Comparison of ENCODE assay signal across 8 mouse cellular contexts in the genomic region with DNA sequence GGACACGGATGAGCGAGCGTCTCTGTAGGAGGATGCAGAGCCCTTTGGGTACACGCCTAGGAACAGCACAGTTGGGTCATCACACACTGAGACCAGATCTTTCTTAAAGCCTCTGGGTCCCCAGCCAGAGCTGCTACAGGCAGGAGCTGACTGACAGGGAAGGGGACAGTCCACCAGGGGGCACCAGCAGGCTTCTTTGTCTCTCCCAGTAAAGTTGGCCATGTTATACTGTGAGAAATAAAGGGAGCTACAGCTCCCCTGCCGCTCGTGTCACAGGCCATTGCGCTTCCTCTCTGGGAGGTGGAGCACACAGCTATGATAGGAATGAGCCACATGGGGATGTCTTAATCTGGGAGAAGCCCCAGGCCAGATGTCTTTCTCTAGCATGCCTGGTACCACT. TPM values are rescaled to one million over a fixed set of nuclear protein-coding genes. Genes with fewer than 3 reads are reported as not detected.
DNase-seq lines count a peak whose midpoint lies in the region; ATAC-seq and TF ChIP-seq lines count a peak whose summit lies in the region.

No protein-coding gene starts in this region.

- H3K4me1 ChIP-seq in liver, embryonic 12.5 days: peaks cover 14% of the 10 kb centered on the region
- peaks cover 46% of the 10 kb centered on the region for H3K4me1 ChIP-seq in embryonic facial prominence, embryonic 10.5 days
- peaks cover 6% of the 10 kb centered on the region; the same call in 1 of the 2 replicates for H3K4me1 ChIP-seq in kidney, adult 2 months (ENCODE audit: control insufficient read depth, insufficient read depth, low read length)
- H3K4me1 ChIP-seq in limb, embryonic 12.5 days (replicated peaks): peaks cover 15% of the 10 kb centered on the region

- DNase-seq in liver: peak; percentile 80
- peak; percentile 91 for DNase-seq in embryonic facial prominence, embryonic 10.5 days (ENCODE audit: low spot score)
- DNase-seq in heart, adult 18-20 months: peak; percentile 84 to 93
- peak; percentile 88 for DNase-seq in kidney, adult 2 months
- DNase-seq in naive thymus-derived CD4-positive, alpha-beta T cell, adult 2 months (ENCODE audit: low read depth): peak; percentile 78
- DNase-seq in splenic B cell, adult 2 months (ENCODE audit: low read depth, low spot score): peak; percentile 73

- WGBS in liver, embryonic 12.5 days (ENCODE audit: insufficient replicate concordance): 30% methylated on average over 7 of the region's 7 CpGs
- 11% methylated on average over 7 of the region's 7 CpGs for WGBS in embryonic facial prominence, embryonic 10.5 days
- 15% methylated on average over 7 of the region's 7 CpGs for WGBS in kidney, adult 2 months
- WGBS in limb, embryonic 12.5 days: 19% methylated on average over 7 of the region's 7 CpGs

- no peaks in the 10 kb centered on the region for H3K9me3 ChIP-seq in liver, embryonic 12.5 days (replicated peaks)
- H3K9me3 ChIP-seq in embryonic facial prominence, embryonic 10.5 days: no peaks in the 10 kb centered on the region
- no peaks in the 10 kb centered on the region for H3K9me3 ChIP-seq in limb, embryonic 12.5 days

- ATAC-seq in liver, embryonic 12.5 days: no peak
- ATAC-seq in limb, embryonic 12.5 days (ENCODE audit: insufficient number of reproducible peaks, insufficient read depth, low FRiP score, low TSS enrichment, low read depth): peak; percentile 43

- H3K36me3 ChIP-seq in liver, embryonic 12.5 days: no peaks in the 10 kb centered on the region
- H3K36me3 ChIP-seq in embryonic facial prominence, embryonic 10.5 days (replicated peaks): peaks cover 29% of the 10 kb centered on the region
- no peaks in the 10 kb centered on the region for H3K36me3 ChIP-seq in kidney, adult 2 months (ENCODE audit: control insufficient read depth, insufficient read depth, low read length)
- peaks cover 4% of the 10 kb centered on the region for H3K36me3 ChIP-seq in limb, embryonic 12.5 days
- H3K36me3 ChIP-seq in splenic B cell, adult 2 months (ENCODE audit: control insufficient read depth, insufficient read depth, low read length, poor library complexity, severe bottlenecking): no peaks in the 10 kb centered on the region

- H3K9ac ChIP-seq in liver, embryonic 12.5 days: no peak overlapping the region
- no peak overlapping the region for H3K9ac ChIP-seq in limb, embryonic 12.5 days (replicated peaks)

- no peaks in the 10 kb centered on the region for H3K27me3 ChIP-seq in liver, embryonic 12.5 days (replicated peaks)
- H3K27me3 ChIP-seq in embryonic facial prominence, embryonic 10.5 days (replicated peaks; ENCODE audit: low read depth, poor library complexity, severe bottlenecking): peaks cover 16% of the 10 kb centered on the region; the same call in 1 of the 2 replicates
- H3K27me3 ChIP-seq in kidney, adult 2 months (replicated peaks; ENCODE audit: control insufficient read depth, insufficient read depth, low read length): no peaks in the 10 kb centered on the region
- no peaks in the 10 kb centered on the region for H3K27me3 ChIP-seq in limb, embryonic 12.5 days
- no peaks in the 10 kb centered on the region for H3K27me3 ChIP-seq in splenic B cell, adult 2 months (ENCODE audit: control insufficient read depth, insufficient read depth, low read length, poor library complexity, severe bottlenecking)

- no peak overlapping the region for H3K27ac ChIP-seq in liver, embryonic 12.5 days
- H3K27ac ChIP-seq in embryonic facial prominence, embryonic 10.5 days (replicated peaks): peak overlapping the region; percentile 71; the same call in 1 of the 2 replicates
- 0 out of 2 replicates have a peak overlapping the region, but pooled peaks have one; percentile 17 for H3K27ac ChIP-seq in kidney, adult 2 months (ENCODE audit: insufficient read depth, low read depth, low read length)
- 0 out of 2 replicates have a peak overlapping the region, but pooled peaks have one; percentile 17 for H3K27ac ChIP-seq in limb, embryonic 12.5 days

- peak; percentile 73 for TF ChIP-seq CTCF in kidney, adult 2 months (conservative IDR thresholded peaks at IDR 0.05; ENCODE audit: insufficient read depth, insufficient read length, low read depth, low read length)

- no peak overlapping the region for H3K4me3 ChIP-seq in liver, embryonic 12.5 days
- no peak overlapping the region for H3K4me3 ChIP-seq in embryonic facial prominence, embryonic 10.5 days
- no peak overlapping the region for H3K4me3 ChIP-seq in kidney, adult 2 months (ENCODE audit: insufficient read depth, low read depth, low read length)
- H3K4me3 ChIP-seq in limb, embryonic 12.5 days (replicated peaks): no peak overlapping the region

- no peak for TF ChIP-seq POLR2A in kidney, adult 2 months (IDR thresholded peaks at IDR 0.05; ENCODE audit: low read depth, low read length)

- H3K4me2 ChIP-seq in liver, embryonic 12.5 days: no peak overlapping the region
- H3K4me2 ChIP-seq in limb, embryonic 12.5 days: no peak overlapping the region

RNA-seq across cellular contexts. Expression of a gene that starts 29.7 kb away (rescaled TPM):
- polyA plus RNA-seq in liver, embryonic 12.5 days (2016; fragmentation: Nextera tagmentation; extraction: Ambion mirVana): 2.6 and 3.2 TPM in 2 replicates
- 72.5 and 95.2 TPM in 2 replicates for polyA plus RNA-seq in embryonic facial prominence, embryonic 10.5 days (2016; fragmentation: Nextera tagmentation; extraction: Ambion mirVana)
- 10 to 100 TPM; 26.7 to 30.5 TPM for total RNA-seq in heart, adult 18-20 months (2021)
- 18.1 and 18.3 TPM in 2 replicates for polyA plus RNA-seq in kidney, adult 2 months (2012; rRNA removed)
- polyA plus RNA-seq in limb, embryonic 12.5 days (2016; fragmentation: Nextera tagmentation; extraction: Ambion mirVana): 16.4 and 22.8 TPM in 2 replicates
